Mouse (Mus musculus) heart, embryonic 13.5 days (tissue): Measurements from ENCODE around the gene Lpcat2b. TPM values are rescaled to one million over a fixed set of nuclear protein-coding genes. Genes with fewer than 3 reads are reported as not detected.
"Not testable (repeated sequence)": the region's sequence is repeated elsewhere in the genome, so short reads cannot be mapped to it uniquely, and the experiment has no call there.

Experiments used
- ATAC-seq: fragments of 200-750 bp; cut with Nextera tagmentation; 2 replicates; pipeline ENCODE4 v1.8.0; 2017; ENCODE audit warnings: moderate TSS enrichment; ENCODE audit not compliant: insufficient number of reproducible peaks, low FRiP score, low TSS enrichment; ENCODE audit errors: extremely low read depth
- H3K27ac ChIP-seq: fragments of 300-500 bp; sonication (generic); replicated peaks from 2 replicates; pipeline ENCODE4 v1.5.1; 2015; ENCODE audit warnings: moderate library complexity, mild to moderate bottlenecking, inconsistent platforms
- H3K27me3 ChIP-seq: fragments of 300-500 bp; sonication (generic); replicated peaks from 2 replicates; pipeline ENCODE4 v1.6.1; 2015; ENCODE audit warnings: mild to moderate bottlenecking, inconsistent platforms
- H3K36me3 ChIP-seq: fragments of 300-500 bp; sonication (generic); 2 replicates; pipeline ENCODE4 v1.6.1; 2015; ENCODE audit warnings: mild to moderate bottlenecking, inconsistent platforms
- H3K4me1 ChIP-seq: fragments of 300-500 bp; sonication (generic); 2 replicates; pipeline ENCODE4 v1.6.1; 2015; ENCODE audit warnings: inconsistent platforms
- H3K4me2 ChIP-seq: fragments of 300-500 bp; sonication (generic); 2 replicates; pipeline ENCODE4 v1.6.1; 2015; ENCODE audit warnings: inconsistent platforms, mild to moderate bottlenecking, moderate library complexity
- H3K4me3 ChIP-seq: fragments of 300-500 bp; sonication (generic); 2 replicates; pipeline ENCODE4 v1.5.1; 2015; ENCODE audit warnings: moderate library complexity, mild to moderate bottlenecking, inconsistent platforms
- H3K9ac ChIP-seq: fragments of 300-500 bp; sonication (generic); 2 replicates; pipeline ENCODE4 v1.6.1; 2015; ENCODE audit warnings: inconsistent platforms, mild to moderate bottlenecking, moderate library complexity
- H3K9me3 ChIP-seq: fragments of 300-500 bp; sonication (generic); 2 replicates; pipeline ENCODE4 v1.6.1; 2016; ENCODE audit warnings: inconsistent platforms
- WGBS: fragments of 180-500 bp; shearing (Covaris S2); methylation state at CpG from one replicate; pipeline ENCODE4 v1.1.7; 2015; ENCODE audit warnings: mixed read lengths; 5-methylcytosine and 5-hydroxymethylcytosine counted together
- polyA plus RNA-seq: library from polyadenylated mRNA; unstranded; fragments of >200 nt; fragmentation: Nextera tagmentation; extraction: Ambion mirVana; gene quantifications from 2 replicates; pipeline ENCODE4 v1.2.1, GENCODE M21; 2015

Gene Lpcat2b
- not detected in 2 replicates for polyA plus RNA-seq

DNA sequence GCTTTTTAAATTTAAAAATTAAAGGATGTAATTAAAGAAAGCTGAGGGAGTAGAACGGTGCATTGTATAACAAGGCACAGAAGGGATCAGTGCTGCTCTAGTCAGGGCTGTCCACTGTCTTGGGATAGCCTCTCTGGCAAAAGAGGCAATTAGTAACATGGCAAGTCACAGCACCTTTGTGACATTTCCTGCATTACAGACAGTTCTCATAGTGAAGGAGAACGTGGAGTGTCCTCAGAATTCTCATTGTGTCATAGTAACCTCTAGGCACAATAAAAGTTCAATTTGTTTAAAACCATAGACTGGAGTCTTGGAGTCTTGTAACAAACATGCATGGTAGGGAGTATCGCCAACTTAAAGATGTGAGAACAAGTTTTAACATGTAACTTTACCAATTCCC is at the start of gene Lpcat2b:
Gene Lpcat2b, plus strand, starts transcription at position 301 of the 400 bp plus-strand sequence.
- no peaks in the 10 kb centered on the region for H3K36me3 ChIP-seq
- no peaks in the 10 kb centered on the region for H3K9me3 ChIP-seq
- H3K4me1 ChIP-seq = no peaks in the 10 kb centered on the region
- H3K27me3 ChIP-seq = peaks cover 29% of the 10 kb centered on the region
- no peak within 1 kb of the TSS for H3K27ac ChIP-seq
- no peak within 1 kb of the TSS for H3K4me3 ChIP-seq
- H3K4me2 ChIP-seq = no peak within 1 kb of the TSS
- no peak for ATAC-seq
- H3K9ac ChIP-seq = no peak within 1 kb of the TSS
- WGBS = 61% methylated on average over 3 of the region's 3 CpGs

DNA sequence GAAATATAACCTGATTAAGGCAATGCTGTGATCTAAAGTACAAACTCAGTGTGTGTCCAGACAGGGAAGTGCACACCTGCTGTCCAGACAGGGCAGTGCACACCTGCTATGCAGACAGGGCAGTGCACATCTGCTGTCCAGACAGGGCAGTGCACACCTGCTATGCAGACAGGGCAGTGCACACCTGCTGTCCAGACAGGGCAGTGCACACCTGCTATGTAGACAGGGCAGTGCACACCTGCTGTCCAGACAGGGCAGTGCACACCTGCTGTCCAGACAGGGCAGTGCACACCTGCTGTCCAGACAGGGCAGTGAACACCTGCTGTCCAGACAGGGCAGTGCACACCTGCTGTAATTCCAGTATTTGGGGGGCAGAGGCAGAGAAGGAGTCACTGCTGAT is 44.9 kb upstream of the Lpcat2b start:
- not testable (repeated sequence) for H3K4me2 ChIP-seq, H3K9me3 ChIP-seq, H3K27me3 ChIP-seq, H3K4me3 ChIP-seq, ATAC-seq, H3K9ac ChIP-seq, H3K27ac ChIP-seq, H3K4me1 ChIP-seq
- peaks cover 14% of the 10 kb centered on the region for H3K36me3 ChIP-seq

DNA sequence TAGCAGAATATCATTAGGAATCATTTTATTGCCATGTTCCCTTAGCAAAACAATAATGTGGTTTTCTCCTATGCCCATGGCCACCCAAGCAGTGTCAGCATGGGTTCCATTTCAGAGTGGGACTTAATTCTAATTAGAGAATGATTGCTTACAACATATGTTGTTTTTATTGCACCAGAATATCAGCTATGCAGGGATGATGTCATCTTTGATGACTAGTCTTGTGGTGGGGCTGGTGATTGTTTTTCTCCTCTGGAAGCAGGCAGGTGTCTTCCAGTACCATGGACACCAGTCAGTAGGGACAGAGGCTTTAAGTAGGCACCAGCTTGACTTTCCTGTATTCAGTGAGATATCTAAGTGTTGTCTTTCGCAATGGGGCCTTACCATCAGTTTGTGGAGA is 43.6 kb upstream of the Lpcat2b start:
- 69% methylated on average over 1 of the region's 1 CpGs for WGBS
- no peak for ATAC-seq
- H3K27ac ChIP-seq = no peak overlapping the region
- no peaks in the 10 kb centered on the region for H3K27me3 ChIP-seq
- H3K36me3 ChIP-seq = peaks cover 10% of the 10 kb centered on the region
- no peak overlapping the region for H3K9ac ChIP-seq
- H3K9me3 ChIP-seq = 0 out of 2 replicates have a peak, but pooled peaks cover 2% of the 10 kb centered on the region
- no peak overlapping the region for H3K4me3 ChIP-seq
- H3K4me2 ChIP-seq = no peak overlapping the region
- no peaks in the 10 kb centered on the region for H3K4me1 ChIP-seq

DNA sequence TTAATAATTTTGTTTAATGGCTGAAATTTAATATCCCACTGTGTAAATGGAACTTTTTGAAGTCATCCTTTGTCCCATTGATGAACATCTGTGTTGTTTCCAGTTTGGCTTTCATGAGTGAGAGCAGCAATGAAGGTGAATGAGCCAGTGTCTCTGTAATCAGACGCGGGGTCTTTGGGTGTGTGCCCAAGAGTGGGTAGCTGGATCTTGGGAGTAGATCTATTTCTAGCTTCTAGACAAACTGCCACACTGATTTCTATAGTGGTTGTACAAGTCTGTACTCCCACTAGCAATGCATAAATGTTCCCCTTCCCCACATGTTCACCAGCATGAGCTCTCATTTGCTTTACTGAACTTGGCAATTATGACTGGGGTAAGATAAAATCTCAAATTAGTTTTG is 42.0 kb upstream of the Lpcat2b start:
- H3K36me3 ChIP-seq = no peaks in the 10 kb centered on the region
- H3K9ac ChIP-seq = no peak overlapping the region
- no peak for ATAC-seq
- H3K27me3 ChIP-seq = no peaks in the 10 kb centered on the region
- H3K9me3 ChIP-seq = no peaks in the 10 kb centered on the region
- no peaks in the 10 kb centered on the region for H3K4me1 ChIP-seq
- H3K4me3 ChIP-seq = no peak overlapping the region
- no peak overlapping the region for H3K27ac ChIP-seq
- WGBS = 90% methylated on average over 2 of the region's 2 CpGs
- H3K4me2 ChIP-seq = no peak overlapping the region

DNA sequence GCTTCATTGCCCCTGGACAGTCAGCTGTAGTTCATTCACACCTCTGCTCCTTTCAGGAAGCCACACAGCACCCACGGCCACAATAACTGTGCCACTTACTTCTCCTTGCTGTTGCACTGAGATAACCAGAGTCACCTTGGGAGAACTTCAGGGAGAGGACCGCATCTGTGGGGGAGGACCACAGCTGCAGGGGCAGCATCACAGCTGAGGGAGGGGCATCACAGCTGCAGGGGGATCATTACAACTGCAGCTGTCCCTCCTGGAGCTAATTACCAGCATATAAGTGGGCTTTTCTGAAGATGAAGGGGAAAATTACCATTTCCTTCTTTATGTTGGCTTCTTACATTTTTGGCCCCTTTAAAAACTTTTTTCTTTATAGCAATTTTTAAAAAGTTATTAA is 36.9 kb upstream of the Lpcat2b start:
- WGBS = 57% methylated on average over 2 of the region's 2 CpGs
- no peak overlapping the region for H3K9ac ChIP-seq
- no peaks in the 10 kb centered on the region for H3K4me1 ChIP-seq
- H3K27me3 ChIP-seq = no peaks in the 10 kb centered on the region
- no peaks in the 10 kb centered on the region for H3K9me3 ChIP-seq
- H3K27ac ChIP-seq = no peak overlapping the region
- no peak overlapping the region for H3K4me2 ChIP-seq
- H3K4me3 ChIP-seq = no peak overlapping the region
- H3K36me3 ChIP-seq = no peaks in the 10 kb centered on the region
- no peak for ATAC-seq

DNA sequence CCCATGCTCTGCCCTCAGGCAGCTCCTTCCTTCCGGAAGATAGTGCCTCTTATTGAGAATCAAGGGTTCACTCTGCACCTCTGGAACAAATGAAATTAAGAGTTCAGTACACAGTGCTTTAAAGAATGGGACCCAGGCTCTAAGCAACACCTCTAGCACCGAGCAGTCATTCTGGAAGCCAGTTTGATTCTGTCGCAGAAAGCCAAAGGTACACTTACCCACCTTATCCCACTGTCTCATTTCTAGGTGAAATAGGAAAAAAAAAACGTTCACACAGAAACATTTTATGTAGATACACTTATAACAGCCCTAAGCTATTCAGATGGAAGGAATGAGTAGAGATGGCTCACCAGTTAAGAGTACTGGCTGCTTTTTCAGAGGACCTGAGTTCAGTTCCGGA is 28.9 kb upstream of the Lpcat2b start, which contains the start of gene Ephx4:
Gene Ephx4, plus strand, starts transcription at position 301 of the 400 bp plus-strand sequence.
- no peak for ATAC-seq
- Histone ChIP-seq H3K27ac (no peak within 1 kb of the TSS), H3K4me3 (peak within 1 kb of the TSS; percentile 67), H3K36me3 (no peaks in the 10 kb centered on the region), H3K4me1 (peaks cover 12% of the 10 kb centered on the region), H3K4me2 (peak within 1 kb of the TSS; percentile 98), H3K27me3 (peaks cover 47% of the 10 kb centered on the region), H3K9me3 (no peaks in the 10 kb centered on the region), H3K9ac (peak within 1 kb of the TSS; percentile 70)
- 22% methylated on average over 5 of the region's 5 CpGs for WGBS

DNA sequence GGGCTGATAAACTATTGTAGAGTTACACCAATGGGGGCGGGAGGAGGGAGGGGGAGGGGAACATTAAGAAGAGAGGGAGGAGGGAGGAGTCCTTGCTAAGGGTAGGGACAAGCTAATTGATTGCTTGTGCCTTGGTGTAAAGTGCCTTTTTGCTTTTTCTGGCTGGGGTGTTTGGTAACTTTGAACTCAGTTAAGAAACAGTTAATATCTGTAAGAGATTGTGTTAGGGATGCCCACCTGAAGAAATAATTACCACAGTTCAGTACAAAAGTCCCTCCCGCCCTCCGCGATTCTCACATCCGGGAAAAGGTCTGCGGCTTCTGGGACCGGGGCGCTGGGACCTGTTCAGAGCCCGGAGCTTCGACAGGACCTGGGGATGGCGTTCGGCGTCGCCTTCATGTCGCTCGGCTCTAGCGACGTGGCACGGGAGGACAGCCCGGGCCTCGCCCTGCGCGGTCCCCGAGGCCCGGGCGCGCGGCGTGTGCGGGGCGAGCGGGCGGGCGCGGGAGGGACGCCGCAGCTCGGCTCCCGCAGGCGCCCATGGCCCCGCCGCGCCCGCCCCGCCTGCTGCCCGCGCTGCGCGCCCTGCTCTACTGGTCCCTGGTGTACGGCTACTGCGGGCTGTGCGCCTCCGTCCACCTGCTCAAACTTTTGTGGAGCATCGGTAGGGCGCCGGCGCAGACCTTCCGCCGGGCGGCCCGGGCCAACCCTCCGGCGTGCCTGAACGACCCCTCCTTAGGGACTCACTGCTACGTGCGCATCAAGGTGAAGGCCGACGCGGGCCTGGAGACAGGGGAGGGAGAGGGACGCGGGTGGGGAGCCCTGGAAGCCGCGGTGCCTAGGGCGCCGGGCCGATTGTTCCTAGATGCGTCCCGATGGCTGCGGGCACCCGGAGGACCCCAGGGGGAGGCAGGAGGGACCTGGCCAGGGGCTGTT is 28.1 kb upstream of the Lpcat2b start:
- Histone ChIP-seq H3K4me3 (peak overlapping the region; percentile 67), H3K9ac (peak overlapping the region; percentile 70), H3K4me2 (peak overlapping the region; percentile 98), H3K27me3 (peaks cover 47% of the 10 kb centered on the region), H3K36me3 (no peaks in the 10 kb centered on the region), H3K4me1 (peaks cover 12% of the 10 kb centered on the region), H3K27ac (no peak overlapping the region), H3K9me3 (no peaks in the 10 kb centered on the region)
- ATAC-seq = peak; percentile 37
- under 1% methylated on average over 66 of the region's 80 CpGs for WGBS

DNA sequence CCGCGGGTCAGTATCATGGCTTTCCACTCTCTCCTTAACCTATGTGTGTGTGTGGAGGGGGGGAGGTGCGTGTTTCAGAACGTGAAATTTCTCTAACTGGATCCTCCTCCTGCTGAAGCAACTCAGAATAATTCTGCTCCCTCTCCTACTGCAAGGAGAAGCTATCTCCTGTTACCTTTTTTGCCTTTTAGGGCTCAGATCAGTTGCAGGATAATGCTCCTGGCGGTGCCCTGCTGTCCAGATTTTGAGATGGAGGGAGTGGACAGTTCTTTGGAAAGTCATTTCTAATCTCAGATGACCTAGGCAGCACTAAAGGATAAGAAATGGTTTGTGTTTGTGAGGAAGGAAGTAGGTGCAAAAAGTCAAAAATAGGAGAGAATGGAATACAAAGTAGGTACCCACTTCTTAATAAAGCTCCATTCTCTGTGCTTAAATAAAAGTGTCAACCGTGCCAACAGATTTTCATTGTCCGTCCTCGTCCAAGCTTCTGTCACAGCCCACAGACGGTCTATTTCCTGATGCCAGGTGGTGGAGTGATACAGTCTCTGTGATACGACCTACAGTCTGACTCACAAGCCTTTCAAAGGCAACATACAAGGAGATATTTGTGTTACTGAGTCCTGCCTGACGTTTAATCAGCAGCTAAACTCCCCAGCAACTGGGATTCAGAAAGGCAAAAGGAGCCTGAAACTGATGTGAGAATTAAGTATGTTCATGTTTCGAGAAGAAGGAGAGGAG is 27.2 kb upstream of the Lpcat2b start:
- H3K27me3 ChIP-seq = peaks cover 47% of the 10 kb centered on the region
- H3K27ac ChIP-seq = no peak overlapping the region
- H3K36me3 ChIP-seq = no peaks in the 10 kb centered on the region
- no peaks in the 10 kb centered on the region for H3K9me3 ChIP-seq
- WGBS = 29% methylated on average over 12 of the region's 12 CpGs
- peak overlapping the region; percentile 98 for H3K4me2 ChIP-seq
- H3K9ac ChIP-seq = peak overlapping the region; percentile 70
- H3K4me1 ChIP-seq = peaks cover 12% of the 10 kb centered on the region
- H3K4me3 ChIP-seq = peak overlapping the region; percentile 67
- no peak for ATAC-seq

DNA sequence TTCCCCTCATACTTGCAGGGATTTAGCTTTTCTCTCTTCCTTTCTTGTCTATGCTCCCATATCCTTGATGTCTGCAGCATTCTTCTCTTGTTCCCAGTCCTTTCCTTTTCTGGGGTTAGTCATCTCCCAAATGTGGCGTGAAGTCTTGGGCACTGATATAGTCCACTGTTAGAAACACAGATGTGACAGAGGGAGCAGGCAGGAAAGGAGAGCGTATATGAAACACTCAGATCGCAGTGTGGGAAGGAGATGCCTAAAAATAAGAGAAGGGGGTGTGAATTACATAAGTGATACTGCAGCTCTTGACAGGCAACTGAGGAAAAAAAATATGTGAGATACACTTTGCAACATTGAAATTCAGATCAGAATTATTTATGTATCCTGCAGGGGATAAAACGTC is 26.0 kb upstream of the Lpcat2b start:
- WGBS = 62% methylated on average over 4 of the region's 4 CpGs
- ATAC-seq = no peak
- H3K4me3 ChIP-seq = no peak overlapping the region
- no peak overlapping the region for H3K27ac ChIP-seq
- no peaks in the 10 kb centered on the region for H3K9me3 ChIP-seq
- H3K36me3 ChIP-seq = no peaks in the 10 kb centered on the region
- peaks cover 12% of the 10 kb centered on the region for H3K4me1 ChIP-seq
- H3K9ac ChIP-seq = no peak overlapping the region
- H3K4me2 ChIP-seq = no peak overlapping the region
- H3K27me3 ChIP-seq = peaks cover 47% of the 10 kb centered on the region

DNA sequence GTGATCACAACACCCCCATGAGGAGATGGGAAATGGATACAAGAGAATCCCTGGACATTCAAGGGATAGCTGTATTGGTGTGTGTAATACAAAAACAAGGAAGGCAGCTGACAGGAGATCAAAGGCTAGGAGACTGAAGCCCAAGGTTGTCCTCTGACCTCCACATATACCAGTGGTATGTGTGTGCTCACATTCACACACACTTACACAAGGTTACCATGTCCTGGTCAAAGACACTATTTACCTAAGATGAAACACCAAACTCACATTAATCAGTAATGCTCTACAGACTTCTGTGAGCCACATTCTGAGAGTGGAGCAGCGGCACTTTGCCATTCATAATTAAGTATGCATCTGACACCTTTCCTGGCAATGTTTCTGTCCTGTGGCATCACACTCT is 21.0 kb upstream of the Lpcat2b start:
- 80% methylated on average over 1 of the region's 1 CpGs for WGBS
- no peak overlapping the region for H3K9ac ChIP-seq
- no peaks in the 10 kb centered on the region for H3K9me3 ChIP-seq
- peaks cover 8% of the 10 kb centered on the region for H3K27me3 ChIP-seq
- H3K36me3 ChIP-seq = no peaks in the 10 kb centered on the region
- no peak overlapping the region for H3K4me2 ChIP-seq
- ATAC-seq = no peak
- no peak overlapping the region for H3K27ac ChIP-seq
- no peak overlapping the region for H3K4me3 ChIP-seq
- no peaks in the 10 kb centered on the region for H3K4me1 ChIP-seq

DNA sequence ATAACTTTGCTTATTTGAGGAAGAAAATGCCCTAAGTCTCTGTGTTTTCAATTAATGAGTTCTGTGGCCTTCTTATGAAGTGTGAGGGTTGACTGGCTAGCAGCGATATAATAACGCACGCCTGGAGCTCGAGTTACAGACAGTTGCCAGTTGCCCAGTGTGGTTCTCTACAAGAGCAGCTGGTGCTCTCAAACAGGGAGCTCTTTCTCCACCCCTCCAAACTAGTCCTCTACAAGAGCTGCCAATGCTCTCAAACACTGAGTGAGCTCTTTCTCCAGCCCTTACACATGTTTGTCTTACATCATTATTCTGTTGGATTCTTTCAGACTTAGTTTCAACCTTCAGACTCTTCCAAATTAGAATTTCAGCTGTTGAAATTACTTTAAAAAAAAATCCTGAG is 20.0 kb upstream of the Lpcat2b start:
- WGBS = 56% methylated on average over 4 of the region's 4 CpGs
- Histone ChIP-seq H3K4me1 (no peaks in the 10 kb centered on the region), H3K27me3 (0 out of 2 replicates have a peak, but pooled peaks cover 4% of the 10 kb centered on the region), H3K9ac (no peak overlapping the region), H3K4me3 (no peak overlapping the region), H3K27ac (no peak overlapping the region), H3K4me2 (no peak overlapping the region), H3K36me3 (no peaks in the 10 kb centered on the region), H3K9me3 (no peaks in the 10 kb centered on the region)
- ATAC-seq = no peak
